Mouse (Mus musculus): Measurements from ENCODE around the gene Cfap300.

Gene Cfap300

GRCm38 (mm10) chr9:8042338-8043043, at the start of gene Cfap300:
Gene Cfap300 (minus strand): TSS chr9:8042823.
- in situ Hi-C loops (cut with MboI; ENCODE audit: unreplicated experiment in 2 of 2): no loop called here

DNA sequence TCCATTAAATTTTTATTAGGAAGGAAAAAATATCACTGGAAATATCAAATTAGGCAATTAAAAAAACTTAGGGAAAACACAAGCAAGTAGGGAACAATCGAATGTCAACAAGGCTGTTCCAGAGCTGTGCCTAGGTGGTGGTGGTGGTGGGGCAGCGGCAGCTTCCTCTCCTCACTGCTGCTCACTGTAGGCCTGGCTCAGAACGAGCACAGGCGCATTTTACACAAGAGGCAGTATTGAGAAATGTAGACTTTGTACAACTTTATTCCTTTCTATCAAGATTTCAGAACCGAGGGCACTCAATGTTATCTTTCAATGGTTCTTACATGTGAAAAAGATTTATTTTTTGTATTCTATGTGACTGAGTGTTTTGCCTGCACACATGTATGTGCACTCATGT, 36.3 kb upstream of the Cfap300 start:
- in situ Hi-C loops (cut with MboI; ENCODE audit: unreplicated experiment in 2 of 2): no loop called here

GRCm38 (mm10) chr9:8074345-8074744, 31.7 kb upstream of the Cfap300 start:
- in situ Hi-C loops (cut with MboI; ENCODE audit: unreplicated experiment in 2 of 2): no loop called here

DNA sequence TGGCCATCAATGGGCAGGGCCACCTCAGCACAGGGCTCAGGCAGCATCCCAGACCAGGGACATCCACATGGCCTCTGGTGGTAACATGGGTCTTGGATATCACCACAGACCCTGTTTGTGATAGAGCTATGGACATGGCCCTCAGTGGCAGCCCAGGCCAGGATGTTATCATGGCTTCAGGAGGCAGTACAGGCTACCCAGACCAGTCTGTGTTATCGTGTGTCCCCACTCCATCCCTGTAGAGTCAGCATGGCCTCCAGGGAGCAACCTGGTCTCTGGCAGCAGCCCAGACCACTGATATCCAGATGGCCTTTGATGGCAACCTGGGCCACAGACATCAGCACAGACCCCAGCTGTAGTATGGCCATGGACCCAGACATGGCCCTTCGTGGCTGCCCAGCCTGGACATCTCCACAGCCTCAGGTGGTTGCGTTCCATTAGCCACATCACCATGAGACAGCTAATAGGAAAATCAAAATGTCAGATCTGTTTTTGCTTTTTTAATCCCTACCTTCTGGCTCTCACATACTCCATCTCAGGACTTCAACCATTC, 30.7 kb upstream of the Cfap300 start:
- in situ Hi-C loops (cut with MboI; ENCODE audit: unreplicated experiment in 2 of 2): no loop called here

GRCm38 (mm10) chr9:8059636-8060035, 17.0 kb upstream of the Cfap300 start:
- in situ Hi-C loops (cut with MboI; ENCODE audit: unreplicated experiment in 2 of 2): no loop called here

DNA sequence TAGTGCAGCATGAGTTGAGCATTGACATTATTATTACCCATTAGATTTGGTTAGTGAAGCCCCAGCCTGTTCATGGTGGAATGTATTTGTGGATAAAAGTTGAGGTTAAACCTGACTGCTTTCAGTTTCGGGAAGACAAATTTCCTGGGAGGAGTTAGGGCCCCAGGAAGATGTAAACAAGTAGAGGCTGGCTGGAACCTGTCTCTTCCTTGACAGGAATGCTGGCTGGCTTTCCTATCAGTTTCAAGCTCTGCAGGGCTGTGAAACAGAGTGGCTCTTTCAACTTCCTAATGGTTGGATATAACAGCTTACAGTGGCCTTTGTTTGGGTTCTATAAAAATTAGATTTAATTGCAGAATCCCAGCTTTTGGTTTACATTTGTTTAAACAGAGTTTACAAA, 12.2 kb upstream of the Cfap300 start:
- in situ Hi-C loops (cut with MboI; ENCODE audit: unreplicated experiment in 2 of 2): no loop called here

- in situ Hi-C loops (cut with MboI; ENCODE audit: unreplicated experiment in 2 of 2): no loop called here
Measured at GRCm38 (mm10) chr9:8043044-8043387, 393 bp upstream of the Cfap300 start.

- in situ Hi-C loops (cut with MboI; ENCODE audit: unreplicated experiment in 2 of 2): no loop called here
Measured at GRCm38 (mm10) chr9:8035546-8035945, 7.1 kb downstream of the Cfap300 start.

DNA sequence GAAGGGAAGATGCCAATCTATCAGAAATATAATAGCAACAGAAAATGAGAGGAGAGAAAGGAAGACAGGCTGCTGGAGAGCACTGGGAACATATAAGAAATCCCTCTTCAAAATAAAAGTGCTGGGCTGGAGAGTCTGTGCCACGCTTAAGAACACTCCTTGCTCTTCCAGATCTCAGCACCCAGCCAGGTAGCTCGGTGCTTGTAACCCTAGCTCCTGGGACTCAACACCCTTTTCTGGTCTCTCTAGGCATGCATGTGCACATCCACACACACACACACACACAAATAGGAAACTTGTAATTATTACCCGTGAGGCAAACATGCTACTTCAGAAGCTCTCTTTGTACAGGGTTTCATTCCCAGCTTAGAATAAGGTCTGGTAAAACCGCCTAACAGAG, 7.5 kb downstream of the Cfap300 start:
- in situ Hi-C loops (cut with MboI; ENCODE audit: unreplicated experiment in 2 of 2): no loop called here

- in situ Hi-C loops (cut with MboI; ENCODE audit: unreplicated experiment in 2 of 2): no loop called here
Measured at GRCm38 (mm10) chr9:8034143-8034542, 8.5 kb downstream of the Cfap300 start.

DNA sequence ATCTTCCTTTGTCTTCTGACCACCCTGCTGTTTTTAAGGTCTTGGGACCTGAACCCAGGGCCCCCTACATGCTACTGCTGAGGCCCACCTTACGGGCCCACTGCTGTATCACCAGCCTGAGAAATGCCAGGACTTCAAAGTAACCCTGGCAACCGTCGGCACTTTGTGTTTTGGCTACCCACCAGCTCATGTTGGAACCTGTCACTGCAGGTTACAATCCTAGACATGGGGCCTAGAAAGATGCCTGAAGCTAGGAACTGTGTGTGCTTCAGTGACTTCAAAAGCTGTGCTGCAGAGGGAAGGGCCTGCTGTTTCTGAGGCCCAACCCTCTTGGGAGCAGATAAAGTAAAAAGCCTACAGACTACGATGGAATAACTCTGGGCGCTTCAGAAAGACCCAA, 9.8 kb downstream of the Cfap300 start:
- in situ Hi-C loops (cut with MboI; ENCODE audit: unreplicated experiment in 2 of 2): no loop called here

GRCm38 (mm10) chr9:8018609-8019008, 24.0 kb downstream of the Cfap300 start:
- in situ Hi-C loops (cut with MboI; ENCODE audit: unreplicated experiment in 2 of 2): no loop called here

- in situ Hi-C loops (cut with MboI; ENCODE audit: unreplicated experiment in 2 of 2): no loop called here
Measured at GRCm38 (mm10) chr9:8017253-8017913, 25.2 kb downstream of the Cfap300 start.

DNA sequence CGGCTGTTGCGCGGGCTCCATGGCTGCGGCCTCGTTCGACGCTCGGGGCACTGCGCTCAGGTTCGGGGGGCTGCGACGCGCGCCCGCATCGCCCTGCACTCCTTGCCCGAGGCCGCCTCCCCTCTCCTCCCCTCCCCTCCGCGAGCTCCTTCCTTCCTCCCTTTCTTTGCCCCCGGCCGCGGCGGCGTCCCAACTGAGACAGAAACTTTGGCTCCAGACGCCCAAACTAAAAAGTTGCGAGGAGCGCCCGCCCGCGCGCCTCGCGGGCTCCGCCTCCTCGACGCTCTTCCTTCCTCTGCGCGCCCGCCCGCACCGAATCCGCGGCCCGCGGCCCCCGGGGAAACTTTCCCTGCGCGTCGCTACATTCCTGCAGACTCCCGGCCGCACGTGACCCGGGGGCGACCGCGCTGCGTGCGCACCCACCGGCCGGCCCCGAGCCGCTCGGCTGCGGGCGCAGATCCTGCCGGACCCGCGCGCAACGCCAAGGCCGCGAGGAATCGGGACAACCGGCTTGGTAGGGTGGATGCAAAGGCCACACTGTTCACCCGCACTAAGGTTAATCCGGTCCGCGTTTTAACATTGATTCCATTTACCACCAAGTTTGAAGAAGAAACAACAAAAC, 38.1 kb downstream of the Cfap300 start, which contains the start of gene Yap1:
TSS of gene Yap1 (minus strand) at position 227 of the 622 bp plus-strand sequence.
- in situ Hi-C loops (cut with MboI; ENCODE audit: unreplicated experiment in 2 of 2): no loop called here

DNA sequence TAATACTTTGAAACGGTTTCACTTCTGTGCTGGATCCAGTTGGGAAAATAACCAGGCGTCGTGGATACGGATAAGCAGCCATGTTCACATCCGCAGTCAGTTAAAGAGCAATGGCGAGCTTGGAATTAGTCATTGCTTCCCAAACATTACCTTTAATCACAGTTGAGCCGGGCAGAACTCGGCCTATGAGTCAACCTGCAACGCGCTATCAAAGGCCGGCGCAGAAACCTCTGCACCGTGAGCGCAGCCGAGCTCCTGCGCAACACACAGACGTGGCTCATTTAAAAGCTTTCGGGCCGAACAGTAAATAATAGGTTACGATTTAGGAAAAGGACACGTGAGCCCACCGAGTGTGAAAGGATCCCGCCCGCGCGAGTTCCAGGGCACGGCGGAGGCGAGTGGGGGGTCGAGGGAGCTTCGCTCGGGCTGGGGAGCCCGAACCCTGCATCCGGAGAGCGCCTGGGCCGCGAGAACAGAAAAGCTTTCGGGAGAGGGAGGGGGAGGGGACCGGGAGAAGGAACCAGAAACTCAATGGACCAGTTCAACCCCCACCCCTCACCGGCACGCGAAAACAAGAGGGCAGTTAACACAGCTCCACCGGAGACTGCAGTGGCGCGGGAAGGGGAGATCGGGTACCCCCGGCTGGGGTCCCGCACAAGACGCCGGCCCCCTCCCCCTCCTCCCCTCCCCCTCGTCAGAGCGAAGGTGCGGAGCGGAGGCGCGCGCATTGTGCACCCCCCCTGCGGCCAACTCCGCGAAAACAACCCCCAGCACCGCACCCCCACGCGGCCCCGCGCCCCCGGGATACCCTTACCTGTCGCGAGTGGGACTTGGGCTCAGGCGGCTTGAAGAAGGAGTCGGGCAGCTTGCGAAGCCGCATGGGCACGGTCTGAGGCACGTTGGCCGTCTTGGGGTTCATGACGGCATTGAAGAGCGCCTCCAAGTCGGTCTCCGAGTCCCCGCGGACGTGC, 39.0 kb downstream of the Cfap300 start:
- in situ Hi-C loops (cut with MboI; ENCODE audit: unreplicated experiment in 2 of 2): no loop called here

DNA sequence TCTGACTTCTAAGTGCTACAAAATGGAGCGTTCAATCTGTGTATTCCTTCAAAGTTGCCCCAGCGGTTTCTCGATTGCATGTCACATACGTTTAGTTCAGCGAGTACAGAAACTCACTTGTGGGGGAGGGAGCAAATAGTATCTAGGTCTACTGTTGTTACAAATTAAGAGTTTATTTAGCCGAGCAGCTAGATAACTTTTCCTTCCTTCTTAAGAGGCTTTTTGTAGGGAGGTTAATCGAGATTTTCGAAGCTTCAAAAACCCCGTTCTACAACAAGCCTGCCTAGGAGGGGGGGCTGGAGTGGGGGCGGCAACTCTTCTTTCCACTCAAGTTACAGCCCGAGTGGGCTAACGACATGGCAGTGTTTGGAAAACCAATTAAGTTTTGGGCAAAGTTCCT, 39.8 kb downstream of the Cfap300 start:
- in situ Hi-C loops (cut with MboI; ENCODE audit: unreplicated experiment in 2 of 2): no loop called here

DNA sequence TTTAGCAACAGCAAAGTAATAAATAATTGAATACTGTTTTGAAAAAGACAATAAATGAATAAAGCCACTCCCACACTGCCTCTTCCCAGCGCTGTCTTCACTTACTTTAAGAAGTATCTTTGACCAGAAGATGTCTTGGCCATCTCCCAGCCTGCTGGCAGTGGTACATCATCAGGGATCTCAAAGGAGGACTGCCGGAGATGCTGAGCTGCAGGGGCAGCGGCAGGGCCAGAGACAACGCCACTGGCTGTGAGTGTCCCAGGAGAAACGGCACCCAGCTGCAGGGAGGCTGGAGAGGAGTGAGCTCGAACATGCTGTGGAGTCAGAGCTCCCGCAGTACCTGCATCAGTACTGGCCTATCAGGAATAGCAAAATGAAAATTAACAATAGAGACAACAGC, 41.3 kb downstream of the Cfap300 start:
- in situ Hi-C loops (cut with MboI; ENCODE audit: unreplicated experiment in 2 of 2): no loop called here

GRCm38 (mm10) chr9:7994275-7994674, 48.3 kb downstream of the Cfap300 start:
- in situ Hi-C loops (cut with MboI; ENCODE audit: unreplicated experiment in 2 of 2): no loop called here

- in situ Hi-C loops (cut with MboI; ENCODE audit: unreplicated experiment in 2 of 2): no loop called here
Measured at GRCm38 (mm10) chr9:7992651-7993050, 50.0 kb downstream of the Cfap300 start.

- in situ Hi-C loops (cut with MboI; ENCODE audit: unreplicated experiment in 2 of 2): no loop called here
Measured at GRCm38 (mm10) chr9:7990897-7991296, 51.7 kb downstream of the Cfap300 start.

DNA sequence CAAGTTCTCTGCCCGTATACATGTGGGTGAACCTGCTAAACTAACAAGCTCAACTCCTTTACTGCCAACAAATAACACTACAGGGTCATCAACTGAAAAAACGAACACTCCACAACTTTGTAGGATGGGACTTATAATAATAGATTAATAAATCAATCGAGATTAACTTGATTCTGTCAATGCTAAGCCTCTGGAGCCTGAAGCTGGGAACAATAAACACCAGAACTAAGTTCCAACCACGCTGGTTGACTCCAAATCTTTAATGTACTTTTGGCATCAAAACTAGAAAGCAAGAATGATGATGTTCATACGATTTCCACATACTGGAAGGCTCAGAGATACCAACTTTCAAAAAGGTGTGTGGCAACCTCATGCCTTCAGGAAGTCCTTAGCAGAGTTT, 55.5 kb downstream of the Cfap300 start:
- in situ Hi-C loops (cut with MboI; ENCODE audit: unreplicated experiment in 2 of 2): no loop called here

All from v-Abl transformed pro-B cells (cell line).